Mouse (Mus musculus) forebrain, embryonic 13.5 days (tissue): ENCODE results near the gene Ltc4s. TPM values are rescaled to one million over a fixed set of nuclear protein-coding genes. Genes with fewer than 3 reads are reported as not detected.

Experiments
- microRNA-seq: library from miRNA; unstranded; fragments of <30 nt; microRNA quantifications from one replicate; pipeline ENCODE4, GENCODE M21; 2016
- polyA plus RNA-seq: library from polyadenylated mRNA; unstranded; fragments of >200 nt; fragmentation: Nextera tagmentation; extraction: Ambion mirVana; gene quantifications from 2 replicates; pipeline ENCODE4 v1.2.1, GENCODE M21; 2015

The Ltc4s gene
- polyA plus RNA-seq, 1 experiment from 2014 or later = 1.1 TPM

Small RNAs within 50 kb of the gene (microRNA-seq; reads per million reads assigned to microRNA genes)
- gene Mir6919 = not detected

Other genes with a start within 250 kb of the Ltc4s start
- 59.5 and 64.1 TPM in 2 replicates for gene Rnf130, start 213.3 kb downstream of the Ltc4s start, polyA plus RNA-seq
- 30.2 and 33.0 TPM in 2 replicates for gene Tbc1d9b, start 107.2 kb downstream of the Ltc4s start, polyA plus RNA-seq
- gene Mrnip, start 64.2 kb downstream of the Ltc4s start, polyA plus RNA-seq = 24.0 and 26.9 TPM in 2 replicates
- gene Sqstm1, start 27.8 kb downstream of the Ltc4s start, polyA plus RNA-seq = 194 and 210 TPM in 2 replicates
- gene Mgat4b, start 27.7 kb downstream of the Ltc4s start, polyA plus RNA-seq = 10.1 and 12.9 TPM in 2 replicates
- 4.5 and 4.8 TPM in 2 replicates for gene Maml1, start 53.7 kb upstream of the Ltc4s start, polyA plus RNA-seq
- 243 and 261 TPM in 2 replicates for gene Canx, start 87.1 kb upstream of the Ltc4s start, polyA plus RNA-seq
- gene Cby3, start 115.8 kb upstream of the Ltc4s start, polyA plus RNA-seq = 0.25 and 1.1 TPM in 2 replicates
- gene Hnrnph1, start 138.4 kb upstream of the Ltc4s start, polyA plus RNA-seq = 721 and 763 TPM in 2 replicates
- 26.1 and 28.0 TPM in 2 replicates for gene Rufy1, start 192.5 kb upstream of the Ltc4s start, polyA plus RNA-seq